Mouse (Mus musculus): ENCODE results near the gene Luc7l. TPM values are rescaled to one million over a fixed set of nuclear protein-coding genes. Genes with fewer than 3 reads are reported as not detected.

Luc7l gene
- total and polyA plus RNA-seq, 3 experiments = 45.0 to 96.8 (median 85.9) TPM

- TF ChIP-seq TAL1 (conservative IDR thresholded peaks at IDR 0.05; ENCODE audit: low read depth, low read length) (0 out of 2 replicates have a peak, but pooled peaks have one; percentile 6), GATA1 (IDR thresholded peaks at IDR 0.05; ENCODE audit: borderline replicate concordance, low read length) (no peak)
- peaks cover 61% of the 10 kb centered on the region for H3K4me1 ChIP-seq (ENCODE audit: insufficient read depth, low read depth, low read length)
- H3K9me3 ChIP-seq (replicated peaks) = no peaks in the 10 kb centered on the region
- H3K4me3 ChIP-seq (ENCODE audit: low read depth, low read length) = peak overlapping the region; percentile 44; the same call in 1 of the 2 replicates
- DNase-seq (ENCODE audit: low spot score) = no peak
- H3K27me3 ChIP-seq (ENCODE audit: insufficient read depth, low read length) = no peaks in the 10 kb centered on the region
- no peak; the same call in 1 of the 2 replicates for ATAC-seq (ENCODE audit: extremely low read depth, insufficient number of reproducible peaks, low FRiP score, poor library complexity, severe bottlenecking)
- H3K36me3 ChIP-seq (replicated peaks) = no peaks in the 10 kb centered on the region
Observed at GRCm38 (mm10) chr17:26235077-26235815, 17.4 kb upstream of the Luc7l start.

- TF ChIP-seq CTCF (IDR thresholded peaks at IDR 0.05; ENCODE audit: low read depth, low read length) (no peak), TAL1 (conservative IDR thresholded peaks at IDR 0.05; ENCODE audit: low read depth, low read length) (no peak), GATA1 (IDR thresholded peaks at IDR 0.05; ENCODE audit: borderline replicate concordance, low read length) (no peak), POLR2AphosphoS5 (IDR thresholded peaks at IDR 0.05; ENCODE audit: insufficient replicate concordance, low read depth, low read length) (no peak), GATA2 (IDR thresholded peaks at IDR 0.05; ENCODE audit: borderline replicate concordance, low read depth, low read length) (no peak)
- Histone ChIP-seq H3K4me1 (ENCODE audit: insufficient read depth, low read depth, low read length) (peaks cover 80% of the 10 kb centered on the region), H3K4me3 (ENCODE audit: low read depth, low read length) (no peak overlapping the region; the same call in 1 of the 2 replicates), H3K9me3 (replicated peaks) (no peaks in the 10 kb centered on the region), H3K36me3 (replicated peaks) (no peaks in the 10 kb centered on the region), H3K27me3 (ENCODE audit: insufficient read depth, low read length) (no peaks in the 10 kb centered on the region)
- DNase-seq (ENCODE audit: low spot score) = no peak
- ATAC-seq (ENCODE audit: extremely low read depth, insufficient number of reproducible peaks, low FRiP score, poor library complexity, severe bottlenecking) = no peak
Observed at GRCm38 (mm10) chr17:26237667-26238066, 15.0 kb upstream of the Luc7l start.

- ATAC-seq (ENCODE audit: extremely low read depth, insufficient number of reproducible peaks, low FRiP score, poor library complexity, severe bottlenecking) (no peak), DNase-seq (ENCODE audit: low spot score) (no peak)
- Histone ChIP-seq H3K4me1 (ENCODE audit: insufficient read depth, low read depth, low read length) (peaks cover 90% of the 10 kb centered on the region), H3K9me3 (replicated peaks) (no peaks in the 10 kb centered on the region), H3K36me3 (replicated peaks) (no peaks in the 10 kb centered on the region), H3K4me3 (ENCODE audit: low read depth, low read length) (no peak overlapping the region; the same call in 1 of the 2 replicates), H3K27me3 (ENCODE audit: insufficient read depth, low read length) (no peaks in the 10 kb centered on the region)
- TF ChIP-seq GATA1 (IDR thresholded peaks at IDR 0.05; ENCODE audit: borderline replicate concordance, low read length) (no peak), CTCF (IDR thresholded peaks at IDR 0.05; ENCODE audit: low read depth, low read length) (no peak), POLR2AphosphoS5 (IDR thresholded peaks at IDR 0.05; ENCODE audit: insufficient replicate concordance, low read depth, low read length) (no peak), GATA2 (IDR thresholded peaks at IDR 0.05; ENCODE audit: borderline replicate concordance, low read depth, low read length) (no peak), TAL1 (conservative IDR thresholded peaks at IDR 0.05; ENCODE audit: low read depth, low read length) (no peak)
Observed at GRCm38 (mm10) chr17:26239551-26239950, 13.1 kb upstream of the Luc7l start.

GRCm38 (mm10) chr17:26240120-26240790 lies 12.4 kb upstream of the Luc7l start:
- no peaks in the 10 kb centered on the region for H3K27me3 ChIP-seq (ENCODE audit: insufficient read depth, low read length)
- ATAC-seq (ENCODE audit: extremely low read depth, insufficient number of reproducible peaks, low FRiP score, poor library complexity, severe bottlenecking) (peak; percentile 47), DNase-seq (ENCODE audit: low spot score) (no peak)
- H3K4me3 ChIP-seq (ENCODE audit: low read depth, low read length) = peak overlapping the region; percentile 68; the same call in 1 of the 2 replicates
- H3K9me3 ChIP-seq (replicated peaks) = 0 out of 2 replicates have a peak, but pooled peaks cover 3% of the 10 kb centered on the region
- peaks cover 90% of the 10 kb centered on the region for H3K4me1 ChIP-seq (ENCODE audit: insufficient read depth, low read depth, low read length)
- H3K36me3 ChIP-seq (replicated peaks) = no peaks in the 10 kb centered on the region
- no peak for TF ChIP-seq POLR2AphosphoS5 (IDR thresholded peaks at IDR 0.05; ENCODE audit: insufficient replicate concordance, low read depth, low read length)

GRCm38 (mm10) chr17:26240990-26241389 lies 11.7 kb upstream of the Luc7l start:
- DNase-seq (ENCODE audit: low spot score) (no peak), ATAC-seq (ENCODE audit: extremely low read depth, insufficient number of reproducible peaks, low FRiP score, poor library complexity, severe bottlenecking) (no peak)
- TF ChIP-seq TAL1 (conservative IDR thresholded peaks at IDR 0.05; ENCODE audit: low read depth, low read length) = no peak
- TF ChIP-seq GATA2 (IDR thresholded peaks at IDR 0.05; ENCODE audit: borderline replicate concordance, low read depth, low read length) = no peak
- no peak for TF ChIP-seq CTCF (IDR thresholded peaks at IDR 0.05; ENCODE audit: low read depth, low read length)
- TF ChIP-seq POLR2AphosphoS5 (IDR thresholded peaks at IDR 0.05; ENCODE audit: insufficient replicate concordance, low read depth, low read length) = no peak
- no peak for TF ChIP-seq GATA1 (IDR thresholded peaks at IDR 0.05; ENCODE audit: borderline replicate concordance, low read length)
- Histone ChIP-seq H3K27me3 (ENCODE audit: insufficient read depth, low read length) (no peaks in the 10 kb centered on the region), H3K9me3 (replicated peaks) (0 out of 2 replicates have a peak, but pooled peaks cover 5% of the 10 kb centered on the region), H3K4me3 (ENCODE audit: low read depth, low read length) (peak overlapping the region; percentile 68; the same call in 1 of the 2 replicates), H3K36me3 (replicated peaks) (no peaks in the 10 kb centered on the region), H3K4me1 (ENCODE audit: insufficient read depth, low read depth, low read length) (peaks cover 83% of the 10 kb centered on the region)

- H3K4me1 ChIP-seq (ENCODE audit: insufficient read depth, low read depth, low read length) = peaks cover 59% of the 10 kb centered on the region
- peak; percentile 36 for DNase-seq (ENCODE audit: low spot score)
Observed at GRCm38 (mm10) chr17:26243471-26244100, 9.1 kb upstream of the Luc7l start.

More at GRCm38 (mm10) chr17:26243471-26244100, 9.1 kb upstream of the Luc7l start:
- 0 out of 2 replicates have a peak, but pooled peaks cover 5% of the 10 kb centered on the region for H3K9me3 ChIP-seq (replicated peaks)
- H3K27me3 ChIP-seq (ENCODE audit: insufficient read depth, low read length) = no peaks in the 10 kb centered on the region
- TF ChIP-seq CTCF (IDR thresholded peaks at IDR 0.05; ENCODE audit: low read depth, low read length) = no peak
- no peak for TF ChIP-seq POLR2AphosphoS5 (IDR thresholded peaks at IDR 0.05; ENCODE audit: insufficient replicate concordance, low read depth, low read length)
- no peak for TF ChIP-seq TAL1 (conservative IDR thresholded peaks at IDR 0.05; ENCODE audit: low read depth, low read length)
- TF ChIP-seq GATA1 (IDR thresholded peaks at IDR 0.05; ENCODE audit: borderline replicate concordance, low read length) = no peak
- no peak for ATAC-seq (ENCODE audit: extremely low read depth, insufficient number of reproducible peaks, low FRiP score, poor library complexity, severe bottlenecking)
- no peaks in the 10 kb centered on the region for H3K36me3 ChIP-seq (replicated peaks)
- H3K4me3 ChIP-seq (ENCODE audit: low read depth, low read length) = peak overlapping the region; percentile 79

Data from G1E (cell line).